Mouse (Mus musculus): ENCODE measurements around the gene Camta2.

The Camta2 gene

GRCm38 (mm10) chr11:70687601-70688199 is at the start of gene Camta2:
Camta2 (minus strand) TSS chr11:70688105.
- DNase-seq (ENCODE audit: low spot score) = peak; percentile 53

GRCm38 (mm10) chr11:70733256-70733655 is 45.4 kb upstream of the Camta2 start:
- DNase-seq (ENCODE audit: low spot score) = no peak

DNA sequence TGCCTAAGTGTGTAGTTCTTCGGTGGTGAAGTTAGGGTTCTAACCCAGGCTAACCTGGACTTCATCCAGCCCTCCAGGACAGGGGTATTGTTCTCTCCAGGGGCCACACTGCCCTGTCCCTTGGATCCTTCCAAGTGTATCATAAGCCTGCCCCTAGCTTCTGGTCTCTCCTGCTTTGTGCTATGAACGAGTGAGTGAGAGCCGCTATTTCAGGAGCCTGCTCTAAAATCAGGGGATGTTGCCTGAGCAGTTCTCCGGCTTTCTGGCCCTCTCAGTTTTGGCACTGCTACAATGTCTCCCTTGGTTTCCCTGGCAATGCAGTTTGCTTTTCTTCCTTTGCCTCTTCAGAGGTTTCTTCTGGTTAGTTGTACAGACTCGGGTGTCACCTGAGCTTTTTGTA is 43.3 kb upstream of the Camta2 start:
- DNase-seq (ENCODE audit: low spot score) = no peak

- no peak for DNase-seq (ENCODE audit: low spot score)
Measured at GRCm38 (mm10) chr11:70730427-70731038, 42.6 kb upstream of the Camta2 start.

GRCm38 (mm10) chr11:70727385-70727784 is 39.5 kb upstream of the Camta2 start:
- no peak for DNase-seq (ENCODE audit: low spot score)

DNA sequence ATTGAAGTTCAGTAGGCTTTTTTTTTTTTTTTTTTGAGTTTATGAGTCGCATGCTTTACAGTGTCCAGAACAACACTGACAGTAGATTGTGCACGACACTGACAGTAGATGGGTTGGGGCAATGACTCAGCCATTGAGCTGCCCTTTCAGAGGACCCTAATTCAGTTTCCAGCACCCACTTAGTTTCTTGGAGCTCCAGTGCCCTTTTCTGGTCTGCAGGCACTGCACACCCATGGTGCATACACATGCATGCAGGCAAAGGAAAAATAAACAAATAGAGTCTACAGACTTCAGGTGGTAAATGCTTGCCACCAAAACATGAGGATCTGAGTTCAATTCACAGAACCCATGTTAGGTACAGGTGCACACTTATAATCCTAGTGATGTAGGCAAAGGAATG is 38.7 kb upstream of the Camta2 start:
- DNase-seq (ENCODE audit: low spot score) = no peak

DNA sequence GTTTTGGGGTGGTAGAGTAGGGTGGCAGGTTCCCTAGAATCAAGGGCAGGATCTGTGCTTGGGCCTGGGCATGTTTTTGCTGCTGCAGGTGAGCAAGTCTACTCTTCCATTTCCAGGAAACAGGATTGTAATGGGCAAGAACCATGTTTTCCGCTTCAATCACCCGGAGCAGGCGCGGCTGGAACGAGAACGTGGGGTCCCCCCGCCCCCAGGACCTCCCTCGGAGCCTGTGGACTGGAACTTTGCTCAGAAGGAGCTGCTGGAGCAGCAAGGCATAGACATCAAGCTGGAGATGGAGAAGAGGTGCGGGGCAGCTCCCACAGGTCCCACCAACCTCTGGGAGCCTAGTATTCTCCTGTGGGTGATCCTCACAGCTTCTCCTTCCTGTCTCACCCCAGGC is 36.8 kb upstream of the Camta2 start:
- DNase-seq (ENCODE audit: low spot score) = no peak

DNA sequence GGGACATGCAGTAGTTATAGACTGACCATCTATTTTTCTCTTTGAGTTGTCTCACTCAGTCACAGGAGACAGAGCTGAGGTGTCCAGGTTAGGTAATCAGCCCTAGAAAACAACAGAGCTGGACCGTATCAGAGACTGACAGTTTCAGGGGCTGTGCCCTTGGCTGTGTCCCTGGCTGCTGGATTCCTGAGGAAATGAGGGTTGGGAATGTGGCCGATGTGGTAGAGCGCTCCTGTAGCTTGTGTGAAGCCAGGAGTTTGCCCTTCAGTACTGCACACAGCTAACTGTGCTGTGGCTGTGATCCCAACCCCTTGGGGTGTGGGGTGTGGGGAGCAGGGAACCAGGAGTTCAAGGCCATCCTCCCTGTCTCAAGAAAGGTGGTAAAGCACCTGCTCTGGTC is 33.2 kb upstream of the Camta2 start:
- DNase-seq (ENCODE audit: low spot score) = no peak

DNA sequence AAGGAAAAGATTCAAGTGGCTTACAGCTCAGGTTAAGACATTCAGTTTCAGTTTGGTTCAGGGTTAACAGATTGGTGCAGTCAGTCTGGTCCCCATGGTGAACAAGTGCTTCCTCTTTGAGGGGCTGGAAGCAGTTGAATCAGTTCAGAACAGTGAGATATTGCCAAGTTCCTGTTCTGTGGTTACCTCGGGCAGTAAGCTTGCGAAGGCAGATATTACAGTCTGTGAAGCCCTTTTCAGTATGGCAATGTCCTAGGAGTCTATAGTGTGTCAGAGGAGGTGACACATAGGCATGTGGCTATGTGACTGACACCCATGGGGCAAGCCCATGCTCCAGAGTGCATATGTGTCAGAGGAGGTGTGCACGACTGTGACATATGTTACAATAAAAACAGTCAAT is 32.7 kb upstream of the Camta2 start:
- no peak for DNase-seq (ENCODE audit: low spot score)

DNA sequence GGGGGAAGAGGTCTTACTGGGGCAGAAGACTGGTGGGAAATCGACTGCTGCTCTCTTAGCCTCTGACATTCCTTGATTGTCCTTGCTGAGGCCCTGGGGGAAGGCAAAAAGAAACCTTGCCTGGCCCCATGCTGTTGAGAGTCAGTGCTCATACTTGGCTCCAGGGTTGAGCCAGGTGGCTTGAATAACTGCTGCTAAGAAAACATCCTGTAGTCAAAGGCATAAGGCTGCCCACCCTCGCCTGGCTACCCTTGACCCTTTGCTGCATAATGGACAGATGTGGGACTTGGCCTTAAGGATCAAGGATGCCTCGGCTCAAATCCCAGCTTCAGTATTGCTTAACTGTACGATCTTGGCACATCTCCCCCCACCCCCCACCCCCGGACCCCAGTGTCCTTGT is 30.6 kb upstream of the Camta2 start:
- DNase-seq (ENCODE audit: low spot score) = no peak

- DNase-seq (ENCODE audit: low spot score) = no peak
Measured at GRCm38 (mm10) chr11:70715832-70716231, 27.9 kb upstream of the Camta2 start.

- no peak for DNase-seq (ENCODE audit: low spot score)
Measured at GRCm38 (mm10) chr11:70713222-70713621, 25.3 kb upstream of the Camta2 start.

DNA sequence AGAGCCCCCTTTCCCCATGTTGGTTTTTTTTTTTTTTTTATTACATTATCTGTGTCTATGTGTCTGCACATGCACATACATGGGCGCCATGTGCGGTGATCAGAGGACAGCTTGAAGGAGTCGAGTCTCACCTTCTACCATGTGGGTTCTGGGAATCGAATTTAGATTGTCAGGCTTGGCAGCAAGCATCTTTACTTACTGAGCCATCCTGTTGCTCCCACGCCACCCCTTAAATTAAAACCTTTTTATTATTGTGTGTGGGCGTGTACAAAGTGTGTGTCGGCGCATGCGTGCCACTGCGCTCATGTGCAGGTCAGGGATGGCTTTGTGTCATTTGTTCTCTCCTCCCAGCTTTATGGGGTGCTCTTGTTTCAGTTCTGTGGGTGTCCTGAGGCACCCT is 23.1 kb upstream of the Camta2 start:
- no peak for DNase-seq (ENCODE audit: low spot score)

- no peak for DNase-seq (ENCODE audit: low spot score)
Measured at GRCm38 (mm10) chr11:70706127-70706526, 18.2 kb upstream of the Camta2 start.

GRCm38 (mm10) chr11:70702781-70703180 is 14.9 kb upstream of the Camta2 start:
- DNase-seq (ENCODE audit: low spot score) = no peak

- no peak for DNase-seq (ENCODE audit: low spot score)
Measured at GRCm38 (mm10) chr11:70701984-70702733, 14.3 kb upstream of the Camta2 start.

DNA sequence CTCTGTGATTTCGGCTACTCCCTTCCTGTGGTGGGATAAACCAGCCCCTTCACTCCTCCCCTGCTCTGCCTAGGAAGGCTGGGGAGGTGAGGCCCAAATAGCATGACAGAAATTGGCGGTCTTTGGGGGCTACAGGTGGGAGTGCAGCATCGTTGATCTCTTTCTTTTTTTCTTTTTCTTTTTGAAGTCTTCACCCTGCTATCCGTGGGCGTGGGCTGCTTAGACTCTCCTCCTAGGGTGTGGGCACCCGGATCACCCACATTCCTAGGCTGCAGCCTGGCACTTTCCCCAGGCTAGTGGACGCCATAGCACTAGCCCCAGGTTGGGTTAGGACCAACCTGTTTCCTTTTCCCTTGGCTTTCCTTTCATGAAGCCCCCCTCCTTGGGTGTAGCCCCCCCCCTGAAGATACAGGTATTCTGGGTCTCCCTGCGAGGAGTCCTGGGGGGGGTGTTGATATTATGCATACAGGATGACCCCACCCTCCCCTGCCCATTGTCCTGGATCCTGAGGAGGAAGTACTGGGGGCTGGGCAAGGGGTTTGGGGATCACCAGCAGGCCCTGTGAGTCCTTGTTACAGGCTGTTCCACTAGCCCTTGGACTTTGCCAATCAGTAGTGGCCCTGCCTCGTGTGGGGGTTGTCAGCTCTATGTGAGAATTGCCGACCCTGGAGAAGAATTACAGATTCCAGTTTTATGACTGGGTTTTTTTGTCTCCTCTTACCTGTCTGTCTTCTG is 13.5 kb upstream of the Camta2 start:
- DNase-seq (ENCODE audit: low spot score) = no peak

DNA sequence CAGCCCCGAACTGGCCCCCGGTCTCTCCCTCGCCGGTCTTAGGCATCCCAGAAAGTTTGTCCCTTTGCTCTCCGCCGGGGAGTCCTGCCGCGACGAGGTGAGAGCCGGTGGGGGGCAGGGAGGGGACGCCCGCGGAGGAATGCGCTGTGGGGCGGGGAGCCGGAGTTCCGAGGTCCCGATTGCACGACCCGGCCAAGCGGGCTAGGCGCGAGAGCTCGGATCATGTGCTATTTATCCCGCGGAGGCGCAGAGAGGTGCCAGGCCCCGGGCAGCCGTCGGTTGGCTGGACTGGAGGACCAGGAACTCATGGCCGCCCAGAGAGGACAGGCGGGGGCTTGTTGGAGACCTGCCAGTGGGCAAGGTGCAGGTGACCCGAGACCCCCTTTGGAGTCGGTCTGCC is 12.7 kb upstream of the Camta2 start:
- peak; percentile 57 for DNase-seq (ENCODE audit: low spot score)

DNA sequence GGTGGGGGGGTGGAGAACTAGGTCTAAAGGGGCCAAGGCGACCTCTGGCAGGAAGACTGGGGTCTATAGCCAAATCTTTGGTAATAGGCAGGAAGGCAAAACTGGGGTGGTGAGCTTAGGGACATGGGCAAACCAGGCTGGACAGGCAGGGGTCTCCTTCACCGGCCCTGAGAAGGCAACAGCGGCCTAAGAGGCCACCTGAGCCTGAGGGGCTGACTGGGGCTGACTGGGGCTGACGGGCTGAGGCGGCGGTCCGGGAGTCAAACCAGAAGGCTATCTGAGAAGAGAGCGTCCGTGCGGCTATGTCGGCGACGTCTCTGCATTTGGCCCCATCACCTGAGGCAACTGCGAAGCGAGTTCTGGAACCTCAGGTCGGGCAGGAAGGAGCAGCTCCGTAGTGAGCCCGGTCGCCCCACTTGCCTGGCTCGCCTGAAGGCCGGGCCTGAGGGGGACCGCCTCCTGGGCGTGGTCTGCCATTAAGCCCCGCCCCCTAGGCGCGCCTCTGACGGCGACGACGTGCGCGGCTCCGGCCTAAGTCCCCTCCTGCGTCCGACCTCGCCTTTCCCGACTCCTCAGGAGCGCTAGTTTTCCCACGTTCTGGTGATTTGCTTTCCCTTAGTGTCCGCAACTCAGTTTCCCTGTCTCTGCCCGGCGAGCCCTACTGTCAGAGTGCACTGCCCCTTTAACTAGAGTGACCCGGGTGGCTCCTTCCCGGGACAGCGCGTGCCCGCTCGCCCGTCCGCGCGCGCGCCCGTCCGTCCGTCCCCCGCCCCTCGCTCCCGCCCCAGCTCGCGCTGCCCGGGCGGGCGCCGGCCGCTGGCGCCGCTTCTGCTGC is 12.0 kb upstream of the Camta2 start, which contains the start of the genes Inca1 and Kif1c:
TSS of gene Inca1 (minus strand) at position 434 of the 835 bp plus-strand sequence.
TSS of gene Kif1c (plus strand) at position 827 of the 835 bp plus-strand sequence.
- DNase-seq (ENCODE audit: low spot score) = peak; percentile 95

DNA sequence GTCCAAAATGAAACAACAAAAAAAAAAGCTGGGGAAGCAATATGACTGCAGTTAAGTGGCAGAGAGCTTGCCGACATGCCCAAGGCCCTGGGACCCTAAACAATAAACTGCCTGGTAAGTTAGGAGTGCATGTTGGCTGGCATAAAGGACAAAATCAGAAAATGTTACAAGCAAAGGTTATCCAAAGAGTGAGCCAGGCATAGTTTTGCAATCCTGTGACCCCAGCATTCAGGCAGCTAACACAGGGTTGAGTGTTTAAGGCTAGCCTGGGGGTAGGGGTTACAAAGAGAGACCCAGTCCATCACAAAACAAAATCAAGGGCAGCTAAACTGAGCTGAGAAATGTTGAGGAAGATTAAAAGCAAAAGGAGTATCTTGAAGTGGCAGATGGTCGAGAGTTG is 11.1 kb upstream of the Camta2 start:
- no peak for DNase-seq (ENCODE audit: low spot score)

DNA sequence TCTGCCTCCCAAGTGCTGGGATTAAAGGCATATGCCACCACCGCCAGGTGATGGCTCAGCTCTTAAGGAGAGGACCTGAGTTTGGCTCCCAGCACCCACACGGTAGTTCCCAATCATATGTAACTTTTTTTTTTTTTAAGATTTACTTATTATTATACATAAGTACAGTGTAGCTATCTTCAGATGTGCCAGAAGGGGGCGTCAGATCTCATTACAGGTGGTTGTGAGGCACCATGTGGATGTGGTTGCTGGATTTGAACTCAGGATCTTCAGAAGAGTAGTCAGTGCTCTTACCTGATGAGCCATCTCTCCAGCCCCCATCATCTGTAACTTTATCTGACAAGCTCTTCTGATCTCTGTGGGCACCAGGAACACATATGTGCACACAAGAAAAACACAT is 9.5 kb upstream of the Camta2 start:
- DNase-seq (ENCODE audit: low spot score) = no peak

GRCm38 (mm10) chr11:70693504-70693903 is 5.6 kb upstream of the Camta2 start:
- no peak for DNase-seq (ENCODE audit: low spot score)
